16 mouse cellular contexts compared by ENCODE assay signal in the genomic region with DNA sequence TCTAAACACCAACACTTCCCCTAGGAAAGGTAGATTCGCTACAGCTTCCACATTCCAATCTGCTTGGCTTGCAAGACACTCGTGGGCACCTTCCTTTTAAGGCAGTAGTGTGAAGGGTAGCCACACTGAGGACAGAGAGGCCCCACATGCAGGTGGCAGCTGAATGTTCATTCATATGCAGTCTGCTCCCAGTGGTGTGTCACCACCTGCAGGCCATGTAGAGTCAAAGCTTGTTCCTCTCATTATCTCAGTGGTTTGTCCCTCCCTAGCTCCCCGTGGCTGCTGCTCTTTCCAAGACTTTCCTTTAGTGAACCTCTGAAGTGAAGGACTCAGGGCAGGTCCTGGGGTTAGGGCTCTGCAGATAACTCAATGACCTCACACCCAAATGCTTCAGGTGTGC.
DNase-seq lines count a peak whose midpoint lies in the region; ATAC-seq and TF ChIP-seq lines count a peak whose summit lies in the region.
"Had no signal": no experiment of that assay in that cellular context is flagged by ENCODE, and none has a peak within 500 bp of the region (broad histone marks: within the 10 kb centered on the region; RNA-seq: fewer than 3 reads in every experiment).

No protein-coding gene starts in this region.

- H3K27me3 ChIP-seq in kidney, postnatal 0 days (ENCODE audit: insufficient read depth, low read length) = no peaks in the 10 kb centered on the region
- H3K27me3 ChIP-seq in CH12.LX (replicated peaks) = peaks cover 78% of the 10 kb centered on the region
- H3K27me3 ChIP-seq in hindbrain, embryonic 10.5 days (ENCODE audit: insufficient read depth, poor library complexity, severe bottlenecking) = 0 out of 2 replicates have a peak, but pooled peaks cover 4% of the 10 kb centered on the region
- H3K27me3 ChIP-seq: embryonic facial prominence, embryonic 15.5 days; forebrain, embryonic 15.5 days; liver, embryonic 13.5 days had no signal

- WGBS in kidney, postnatal 0 days = 39% methylated on average over 3 of the region's 3 CpGs
- WGBS in hindbrain, embryonic 10.5 days = 27% methylated on average over 3 of the region's 3 CpGs

- H3K27ac ChIP-seq in kidney, postnatal 0 days = no peak overlapping the region
- H3K27ac ChIP-seq in CH12.LX (ENCODE audit: insufficient read depth, low read depth) = no peak overlapping the region
- no peak overlapping the region for H3K27ac ChIP-seq in embryonic fibroblast, embryonic 13.5 days (ENCODE audit: insufficient read depth, low read length)
- no peak overlapping the region for H3K27ac ChIP-seq in hindbrain, embryonic 10.5 days
- H3K27ac ChIP-seq: embryonic facial prominence, embryonic 15.5 days; forebrain, embryonic 15.5 days; hindbrain, embryonic 14.5 days; liver, embryonic 13.5 days had no signal

- peaks cover 4% of the 10 kb centered on the region; the same call in 1 of the 2 replicates for H3K4me1 ChIP-seq in kidney, postnatal 0 days (replicated peaks; ENCODE audit: insufficient read depth, low read length)
- no peaks in the 10 kb centered on the region for H3K4me1 ChIP-seq in CH12.LX (ENCODE audit: control insufficient read depth in 1 of 2, insufficient read depth in 2 of 2)
- H3K4me1 ChIP-seq in embryonic fibroblast, embryonic 13.5 days (ENCODE audit: control insufficient read depth, insufficient read depth, low read length) = no peaks in the 10 kb centered on the region
- peaks cover 12% of the 10 kb centered on the region for H3K4me1 ChIP-seq in hindbrain, embryonic 10.5 days (replicated peaks)
- H3K4me1 ChIP-seq: liver, embryonic 13.5 days had no signal

- no peak for TF ChIP-seq POLR2A in CH12.LX (IDR thresholded peaks at IDR 0.05; ENCODE audit: low read depth, low read length)
- no peak for TF ChIP-seq POLR2A in embryonic fibroblast, embryonic 13.5 days (IDR thresholded peaks at IDR 0.05; ENCODE audit: low read depth, low read length)

- TF ChIP-seq RAD21 in CH12.LX (IDR thresholded peaks at IDR 0.05; ENCODE audit: low read depth, low read length) = peak; percentile 40

- no peak for TF ChIP-seq EP300 in CH12.LX (IDR thresholded peaks at IDR 0.05; ENCODE audit: low read length)

- H3K4me3 ChIP-seq in kidney, postnatal 0 days (replicated peaks; ENCODE audit: low read depth, low read length) = no peak overlapping the region
- H3K4me3 ChIP-seq in CH12.LX (replicated peaks in 1 of 3; ENCODE audit: low read depth in 2 of 3, low read length in 2 of 3, poor library complexity in 1 of 3) = no peak overlapping the region
- no peak overlapping the region for H3K4me3 ChIP-seq in embryonic fibroblast, embryonic 13.5 days (ENCODE audit: insufficient read depth, low read length)
- no peak overlapping the region for H3K4me3 ChIP-seq in hindbrain, embryonic 10.5 days
- H3K4me3 ChIP-seq: embryonic facial prominence, embryonic 15.5 days; forebrain, embryonic 15.5 days; liver, embryonic 13.5 days had no signal

- no peaks in the 10 kb centered on the region for H3K9me3 ChIP-seq in kidney, postnatal 0 days (replicated peaks; ENCODE audit: low read length)
- H3K9me3 ChIP-seq in CH12.LX (replicated peaks; ENCODE audit: low read length) = no peaks in the 10 kb centered on the region
- no peaks in the 10 kb centered on the region for H3K9me3 ChIP-seq in hindbrain, embryonic 10.5 days
- H3K9me3 ChIP-seq: embryonic facial prominence, embryonic 15.5 days; forebrain, embryonic 15.5 days; liver, embryonic 13.5 days had no signal

- DNase-seq in cerebellum, postnatal 14 days = peak; percentile 15 to 17
- no peak for DNase-seq in cerebellum, adult 8-10 months
- DNase-seq in kidney, postnatal 0 days (ENCODE audit: low spot score) = no peak
- DNase-seq in kidney, adult 8-10 months = no peak
- DNase-seq in CH12.LX (ENCODE audit: extremely low read depth) = no peak
- no peak for DNase-seq in adrenal gland, postnatal 36 days
- DNase-seq in hindbrain, embryonic 10.5 days (ENCODE audit: low spot score) = no peak
- DNase-seq: adrenal gland, adult 8-10 months; gastrocnemius, postnatal 36 days; kidney, postnatal 36 days; liver, embryonic 13.5 days had no signal

- no peak overlapping the region for H3K4me2 ChIP-seq in kidney, postnatal 0 days (ENCODE audit: low read length)
- no peak overlapping the region for H3K4me2 ChIP-seq in CH12.LX (ENCODE audit: insufficient read depth, low read depth, poor library complexity, severe bottlenecking)
- H3K4me2 ChIP-seq: embryonic facial prominence, embryonic 15.5 days; forebrain, embryonic 15.5 days; hindbrain, embryonic 14.5 days; liver, embryonic 13.5 days had no signal

- in situ Hi-C loops in CH12.LX (cut with MboI; ENCODE audit: low pct_ligation_motif_present, low pct_unique_long_range_greater_than_20kb, low sequenced_read_pairs) = no loop called here

- ATAC-seq in kidney, postnatal 0 days (replicated peaks; ENCODE audit: low FRiP score, low read depth) = no peak
- ATAC-seq: forebrain, embryonic 15.5 days; Patski had no signal

- no peaks in the 10 kb centered on the region for H3K79me2 ChIP-seq in CH12.LX (replicated peaks; ENCODE audit: control insufficient read depth, extremely low read depth, insufficient read depth, poor library complexity, severe bottlenecking)

- H3K36me3 ChIP-seq in kidney, postnatal 0 days (ENCODE audit: insufficient read depth, low read length) = no peaks in the 10 kb centered on the region
- H3K36me3 ChIP-seq in CH12.LX (replicated peaks in 1 of 2; ENCODE audit: control insufficient read depth in 1 of 2, insufficient read depth in 1 of 2, low read length in 1 of 2) = no peaks in the 10 kb centered on the region
- no peaks in the 10 kb centered on the region for H3K36me3 ChIP-seq in hindbrain, embryonic 10.5 days
- H3K36me3 ChIP-seq: embryonic facial prominence, embryonic 15.5 days; forebrain, embryonic 15.5 days; liver, embryonic 13.5 days had no signal

- no peak overlapping the region for H3K9ac ChIP-seq in kidney, postnatal 0 days (ENCODE audit: low read depth, low read length)
- no peak overlapping the region for H3K9ac ChIP-seq in CH12.LX (ENCODE audit: insufficient read depth, low read depth)
- H3K9ac ChIP-seq: embryonic facial prominence, embryonic 15.5 days; forebrain, embryonic 15.5 days; hindbrain, embryonic 14.5 days; liver, embryonic 13.5 days had no signal

- TF ChIP-seq CTCF in kidney, postnatal 0 days (IDR thresholded peaks at IDR 0.05; ENCODE audit: low read depth) = peak; percentile 40; the same call in 1 of the 2 replicates
- TF ChIP-seq CTCF in CH12.LX (conservative IDR thresholded peaks at IDR 0.05 in 1 of 2, IDR thresholded peaks at IDR 0.05 in 1 of 2; ENCODE audit: low read depth in 2 of 2, low read length in 2 of 2) = peak in 1 of 2 experiments; percentile 58; a peak in 2 of 4 replicates
- TF ChIP-seq CTCF in embryonic fibroblast, embryonic 13.5 days (IDR thresholded peaks at IDR 0.05; ENCODE audit: borderline replicate concordance, insufficient read depth, low read length) = peak; percentile 32; the same call in 1 of the 2 replicates

- dilution Hi-C loops in CH12.LX (cut with MboI; ENCODE audit: extremely low pct_ligation_motif_present, extremely low pct_unique_long_range_greater_than_20kb, low sequenced_read_pairs) = no loop called here

TF ChIP-seq in CH12.LX, 34 proteins besides CTCF, POLR2A, EP300 and RAD21:
- TF ChIP-seq SMC3 (IDR thresholded peaks at IDR 0.05; ENCODE audit: low read depth, low read length) (peak; percentile 36), NELFE (IDR thresholded peaks at IDR 0.05; ENCODE audit: low read depth, low read length) (no peak)

Comparison
In these comparisons a context has a peak if more than half of its experiments do, and no peak if none do; other contexts are left out.
1. DNase-seq: peak in cerebellum, postnatal 14 days (2 of 2); none in cerebellum, adult 8-10 months (single experiment), kidney, postnatal 0 days (single experiment), kidney, adult 8-10 months (0 of 2), CH12.LX (single experiment), adrenal gland, postnatal 36 days (0 of 2) and hindbrain, embryonic 10.5 days (single experiment).